Mouse (Mus musculus) erythroblast, adult 5-6 weeks (primary cell): ENCODE measurements at regions not wholly inside any gene's neighbourhood (a gene's known extent, or its start where the extent isn't known, plus 50 kb on each side); places are given as distances from the start of the nearest gene placed in this dataset.
"Not testable (repeated sequence)": the region's sequence is repeated elsewhere in the genome, so short reads cannot be mapped to it uniquely, and the experiment has no call there.

Source experiments
- ATAC-seq: replicated peaks from 2 replicates; pipeline ENCODE4 v1.8.0; 2016; ENCODE audit warnings: moderate number of reproducible peaks, mild to moderate bottlenecking, moderate TSS enrichment, inconsistent platforms; ENCODE audit not compliant: poor library complexity, low FRiP score, severe bottlenecking

GRCm38 (mm10) chr11:111895221-111896200 is 829.5 kb downstream of the Kcnj2 start:
- ATAC-seq = no peak

GRCm38 (mm10) chr11:111897001-111897400 is 831.0 kb downstream of the Kcnj2 start:
- ATAC-seq = no peak

GRCm38 (mm10) chr11:111904086-111904485 is 838.1 kb downstream of the Kcnj2 start:
- ATAC-seq = no peak

GRCm38 (mm10) chr11:111913891-111914290 is 847.9 kb downstream of the Kcnj2 start:
- ATAC-seq = no peak

- ATAC-seq = no peak
Measured at GRCm38 (mm10) chr11:111926336-111926735, 855.7 kb upstream of the Sox9 start.

- no peak for ATAC-seq
Measured at GRCm38 (mm10) chr11:111929366-111929765, 852.7 kb upstream of the Sox9 start.

- ATAC-seq = no peak
Measured at GRCm38 (mm10) chr11:111932052-111932451, 850.0 kb upstream of the Sox9 start.

GRCm38 (mm10) chr11:111944282-111944681 is 837.7 kb upstream of the Sox9 start:
- ATAC-seq = no peak

- no peak for ATAC-seq
Measured at GRCm38 (mm10) chr11:111945806-111946205, 836.2 kb upstream of the Sox9 start.

GRCm38 (mm10) chr11:111947671-111948070 is 834.4 kb upstream of the Sox9 start:
- no peak for ATAC-seq

GRCm38 (mm10) chr11:111953421-111953820 is 828.6 kb upstream of the Sox9 start:
- ATAC-seq = no peak

GRCm38 (mm10) chr11:111957721-111958287 is 824.2 kb upstream of the Sox9 start:
- ATAC-seq = no peak

GRCm38 (mm10) chr11:111961047-111961837 is 820.8 kb upstream of the Sox9 start:
- no peak for ATAC-seq

- ATAC-seq = no peak
Measured at GRCm38 (mm10) chr11:111961846-111962245, 820.2 kb upstream of the Sox9 start.

- ATAC-seq = no peak
Measured at GRCm38 (mm10) chr11:111964066-111964465, 818.0 kb upstream of the Sox9 start.

GRCm38 (mm10) chr11:111966401-111966800 is 815.6 kb upstream of the Sox9 start:
- no peak for ATAC-seq

- ATAC-seq = no peak
Measured at GRCm38 (mm10) chr11:111971001-111971400, 811.0 kb upstream of the Sox9 start.

GRCm38 (mm10) chr11:111978667-111979066 is 803.4 kb upstream of the Sox9 start:
- ATAC-seq = no peak

- no peak for ATAC-seq
Measured at GRCm38 (mm10) chr11:111996395-111996794, 785.6 kb upstream of the Sox9 start.

GRCm38 (mm10) chr11:112010848-112011247 is 771.2 kb upstream of the Sox9 start:
- not testable (repeated sequence) for ATAC-seq
